Mouse (Mus musculus) megakaryocyte progenitor cell, adult 5-6 weeks (primary cell): Measurements from ENCODE around the gene Dop1a. TPM values are rescaled to one million over a fixed set of nuclear protein-coding genes. Genes with fewer than 3 reads are reported as not detected.

Experiments used
- ATAC-seq: replicated peaks from 2 replicates; pipeline ENCODE4 v1.8.0; 2016; ENCODE audit warnings: mild to moderate bottlenecking, moderate TSS enrichment, inconsistent platforms; ENCODE audit not compliant: poor library complexity
- total RNA-seq, 2 experiments: library from RNA; stranded (forward) in 1 of 2; stranded (reverse) in 1 of 2; fragments of 157-497, 149-512 nt in 1 of 2; fragments of 200-1000 nt in 1 of 2; gene quantifications; 2 replicates each; pipeline versions ENCODE4 v1.2.3 to v1.2.4; 2015 to 2017

Dop1a gene
- total RNA-seq, 2 experiments from 2014 or later, result 13.7 to 32.3 TPM

GRCm38 (mm10) chr9:86496261-86496660, 29.3 kb downstream of the Dop1a start:
- ATAC-seq, result no peak

GRCm38 (mm10) chr9:86499083-86499482, 32.1 kb downstream of the Dop1a start:
- peak; percentile 99 for ATAC-seq

GRCm38 (mm10) chr9:86507437-86507836, 40.5 kb downstream of the Dop1a start:
- peak; percentile 85 for ATAC-seq

GRCm38 (mm10) chr9:86513733-86514132, 46.8 kb downstream of the Dop1a start:
- no peak for ATAC-seq

- no peak for ATAC-seq
Observed at GRCm38 (mm10) chr9:86514390-86514789, 47.4 kb downstream of the Dop1a start.

DNA sequence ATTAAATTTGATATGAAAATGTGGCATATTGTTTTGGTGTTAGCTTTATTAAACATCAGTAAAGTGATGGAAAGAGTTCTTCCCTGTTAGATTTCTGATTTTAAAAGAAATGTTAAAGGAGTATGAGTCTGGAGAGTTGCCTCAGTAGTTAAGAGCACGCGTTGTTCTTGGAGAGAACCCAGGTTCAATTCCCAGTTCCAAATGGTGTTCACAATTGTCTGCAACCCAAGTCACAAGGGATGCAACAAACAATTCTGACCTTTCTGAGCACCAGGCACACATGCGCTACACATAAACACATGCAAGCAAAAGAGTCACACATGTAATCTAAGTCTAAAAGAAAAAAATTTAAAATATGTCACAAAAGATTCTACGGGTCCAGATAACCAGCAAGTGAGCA, 47.8 kb downstream of the Dop1a start:
- ATAC-seq, result no peak

- no peak for ATAC-seq
Observed at GRCm38 (mm10) chr9:86522335-86522734, 55.4 kb downstream of the Dop1a start.

- no peak for ATAC-seq
Observed at GRCm38 (mm10) chr9:86525600-86525999, 58.6 kb downstream of the Dop1a start.

- no peak for ATAC-seq
Observed at GRCm38 (mm10) chr9:86534071-86534470, 67.1 kb downstream of the Dop1a start.

DNA sequence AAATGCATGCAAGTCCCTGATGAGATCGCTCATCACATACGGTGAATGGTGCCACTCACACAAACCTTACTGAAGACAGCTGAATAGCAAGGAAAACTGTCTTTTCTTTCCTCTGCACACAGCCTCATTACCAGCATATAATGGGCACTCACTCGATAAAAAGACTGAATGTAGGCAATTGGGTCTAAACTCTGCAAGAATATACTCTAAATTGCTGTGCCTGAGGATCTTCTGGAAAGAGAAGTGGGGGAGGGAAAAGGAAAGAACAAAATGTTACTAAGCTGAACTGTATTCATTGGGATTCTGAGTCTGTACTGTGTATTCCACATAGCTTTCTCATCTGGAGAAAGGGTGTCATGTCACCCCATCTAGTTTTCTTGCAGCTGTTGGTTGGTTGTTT, 76.5 kb downstream of the Dop1a start:
- no peak for ATAC-seq

GRCm38 (mm10) chr9:86544559-86544958, 77.6 kb downstream of the Dop1a start:
- peak; percentile 95 for ATAC-seq

DNA sequence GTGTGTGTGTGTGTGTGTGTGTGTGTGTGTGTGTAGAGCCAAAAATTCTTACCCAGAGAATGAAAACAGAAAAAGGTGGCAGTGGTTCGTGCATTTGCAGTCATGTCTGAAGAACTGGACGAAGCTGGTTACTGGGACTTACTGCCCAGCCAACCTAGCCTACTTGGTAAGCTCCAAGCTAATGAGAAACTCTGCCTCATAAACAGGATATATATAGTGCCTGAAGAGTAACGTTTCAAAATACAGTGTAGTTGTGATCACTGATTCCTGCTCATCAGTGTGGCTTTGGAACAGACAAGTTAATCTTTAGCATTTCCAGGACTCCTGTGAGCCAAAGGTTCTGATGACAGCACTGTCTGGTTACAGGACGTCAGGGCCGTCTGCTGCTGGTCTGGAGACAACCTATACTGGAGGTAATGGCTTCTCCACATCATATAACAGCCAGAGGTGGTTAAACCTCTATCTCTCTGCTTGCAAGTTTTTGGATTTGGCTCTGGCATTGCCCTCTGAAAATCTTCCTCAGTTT, 82.7 kb downstream of the Dop1a start:
- ATAC-seq, result no peak

DNA sequence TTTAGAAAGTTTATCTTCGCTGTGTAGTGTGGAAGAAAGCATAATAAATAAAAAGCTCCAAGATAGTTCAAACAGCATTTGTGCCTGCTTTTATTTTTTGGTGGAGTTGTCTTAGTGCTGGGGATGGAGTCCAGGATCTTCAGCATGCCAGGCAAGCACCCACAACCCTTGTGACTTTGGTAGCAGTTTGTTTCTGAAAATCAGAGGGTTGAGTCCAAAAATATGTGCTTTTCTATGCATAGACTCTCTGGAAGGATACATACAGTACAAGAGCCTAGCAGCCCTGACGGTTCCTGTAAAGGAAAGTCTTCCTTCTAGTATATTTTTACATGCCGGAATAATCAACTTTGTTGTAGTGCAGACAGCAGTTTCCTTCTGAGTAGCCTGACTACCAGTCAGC, 83.8 kb downstream of the Dop1a start:
- no peak for ATAC-seq

DNA sequence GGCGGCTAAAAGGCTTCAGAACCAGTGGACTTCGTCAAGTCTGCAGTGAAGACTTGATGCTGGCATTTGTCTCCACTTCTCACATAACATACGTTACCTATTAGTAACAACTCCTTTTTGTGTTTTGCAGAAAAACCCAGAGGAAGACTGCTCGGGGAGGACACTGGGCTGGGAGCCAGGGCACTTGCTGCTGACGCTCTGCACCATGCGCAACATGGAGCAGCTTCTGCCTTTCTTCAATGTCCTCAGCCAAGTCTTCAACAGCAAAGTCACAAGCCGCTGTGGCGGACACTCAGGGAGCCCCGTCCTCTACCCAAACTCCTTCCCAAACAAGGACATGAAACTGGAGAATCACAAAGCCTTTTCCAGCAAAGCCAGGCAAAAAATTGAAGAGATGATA, 86.9 kb downstream of the Dop1a start:
- ATAC-seq, result no peak

GRCm38 (mm10) chr9:86554641-86555040, 87.7 kb downstream of the Dop1a start:
- ATAC-seq, result no peak

DNA sequence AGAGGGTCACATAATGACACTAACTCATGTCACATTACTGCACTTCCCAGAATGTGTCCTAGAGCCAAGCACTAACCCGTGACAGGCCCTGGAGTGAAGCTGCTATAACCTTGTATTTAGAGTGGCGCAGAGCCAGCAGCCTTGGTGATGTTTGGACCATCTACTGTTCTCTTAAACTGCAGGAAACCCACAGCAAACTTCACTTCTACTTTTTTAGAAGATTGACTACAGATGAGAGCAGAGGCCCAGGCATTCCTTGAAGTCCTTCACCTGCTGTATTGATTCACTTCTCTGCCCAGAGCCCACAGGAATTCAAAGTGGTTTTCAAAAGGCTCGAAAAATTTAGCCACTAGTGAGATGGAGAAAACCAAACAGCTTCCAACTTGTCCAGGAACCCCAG, 93.6 kb downstream of the Dop1a start:
- ATAC-seq, result no peak

DNA sequence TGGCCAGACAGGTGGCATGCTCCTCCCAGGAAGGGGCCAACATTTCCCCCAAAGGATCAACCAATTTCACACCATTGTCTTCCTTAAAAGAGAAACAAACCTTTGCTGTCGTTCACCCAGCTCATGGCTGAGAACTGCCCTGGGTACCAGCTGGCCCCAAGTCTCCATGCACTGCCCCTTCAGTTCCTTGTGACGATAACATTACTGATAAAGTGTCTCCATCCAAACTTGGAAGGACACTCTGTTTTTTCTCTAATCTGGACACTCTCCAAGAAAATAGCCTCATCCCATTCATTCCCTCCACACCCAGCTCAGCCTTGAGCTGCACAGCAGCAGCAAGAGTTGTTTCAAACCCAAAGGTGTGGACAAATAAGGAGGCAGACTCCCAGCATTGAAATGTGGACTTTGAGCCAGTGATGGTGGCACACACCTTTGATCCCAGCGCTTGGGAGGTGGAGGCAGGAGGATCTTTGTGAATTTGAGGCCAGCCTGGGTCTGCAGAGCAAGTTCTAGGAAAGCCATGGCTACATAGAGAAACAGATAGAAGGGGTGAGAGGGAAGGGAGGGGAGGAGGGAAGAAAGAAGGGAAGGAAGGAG, 102.5 kb downstream of the Dop1a start:
- no peak for ATAC-seq

DNA sequence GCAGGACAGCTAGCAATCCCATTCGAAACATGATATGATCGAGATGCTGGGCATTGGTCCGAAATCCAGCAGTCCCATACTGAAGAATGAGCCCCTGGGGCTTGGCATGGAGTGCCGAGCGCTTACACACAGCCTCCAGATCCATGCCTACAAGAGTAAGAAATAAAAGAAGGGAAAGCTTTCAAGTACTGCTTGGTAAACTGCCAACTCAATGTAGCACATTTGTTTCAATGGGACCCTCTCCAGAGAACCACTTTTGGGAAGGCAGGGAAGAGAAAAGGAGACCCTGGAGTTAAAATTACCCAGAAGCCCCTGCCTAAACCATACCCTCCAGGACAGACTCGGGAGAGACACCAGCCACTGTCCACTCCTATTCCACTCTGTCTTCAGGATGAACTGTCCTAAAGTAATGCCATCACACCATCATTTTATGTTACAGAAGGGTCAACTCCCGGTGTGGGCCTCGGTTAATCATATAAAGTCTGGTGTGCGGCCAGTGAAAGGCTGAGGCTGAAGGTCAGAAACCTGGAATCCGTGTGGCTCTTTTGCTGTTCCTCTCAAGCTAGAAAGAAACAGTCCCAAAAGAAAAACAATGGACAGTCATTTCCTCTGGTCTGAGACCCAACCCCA, 103.4 kb downstream of the Dop1a start:
- ATAC-seq, result no peak

GRCm38 (mm10) chr9:86570946-86571345, 104.0 kb downstream of the Dop1a start:
- no peak for ATAC-seq

DNA sequence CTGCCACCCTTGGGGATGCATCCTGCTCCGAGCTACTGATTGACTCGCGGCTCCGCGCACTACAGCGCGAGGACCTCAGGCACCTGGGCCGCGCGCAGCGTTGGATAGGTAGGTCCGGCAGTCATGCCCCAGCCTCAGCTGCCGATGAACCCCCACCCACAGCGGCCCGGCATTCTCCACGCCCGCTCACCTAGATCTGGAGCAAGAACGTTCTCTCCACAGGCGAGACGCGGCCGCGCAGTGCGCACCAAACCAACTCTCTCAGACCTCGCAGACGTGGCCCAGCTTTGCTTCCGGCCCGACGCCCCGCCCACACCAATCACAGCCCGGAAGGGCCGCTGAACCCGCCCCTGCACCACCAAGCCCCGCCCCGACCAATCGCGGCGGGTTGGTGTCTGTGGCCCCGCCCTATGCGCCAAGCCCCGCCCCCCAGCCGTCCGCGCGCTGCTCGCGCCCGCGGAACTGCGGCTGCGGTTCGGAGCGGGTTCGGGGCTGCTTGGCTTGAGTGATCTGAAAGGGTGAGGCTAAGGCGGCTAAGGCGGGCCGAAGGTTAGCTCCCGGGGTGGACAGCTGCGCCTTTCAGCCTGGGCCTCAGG, 104.7 kb downstream of the Dop1a start, which contains the start of the genes Pgm3 and Rwdd2a:
Gene Pgm3 (minus strand): TSS at position 303 of the 596 bp plus-strand sequence.
Gene Rwdd2a (plus strand): TSS at position 452 of the 596 bp plus-strand sequence.
- ATAC-seq, result peak; percentile 86

DNA sequence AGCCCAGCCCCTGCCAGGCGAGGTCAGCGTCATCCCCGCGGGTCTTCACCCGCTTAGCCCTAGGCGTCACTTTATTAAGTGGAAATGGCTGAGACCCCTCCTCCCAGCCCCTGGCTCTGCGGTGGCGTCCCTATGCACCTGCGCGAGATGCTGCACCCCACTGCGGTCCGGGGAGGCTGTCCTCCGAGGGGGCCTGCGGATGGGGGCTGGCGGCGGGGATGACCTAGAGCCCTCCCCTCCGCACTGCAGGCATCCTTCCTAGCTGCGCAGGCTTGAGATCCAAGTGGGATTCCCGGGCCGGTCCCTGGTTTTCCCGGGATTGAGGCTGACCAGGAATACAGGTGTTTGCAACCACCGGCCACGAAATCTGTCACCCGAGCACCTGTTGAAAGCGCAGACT, 105.2 kb downstream of the Dop1a start:
- ATAC-seq, result peak; percentile 7; the same call in 1 of the 2 replicates
